Mouse (Mus musculus): ENCODE measurements around the gene Klf15.

GRCm38 (mm10) chr6:90475176-90475853 is 12.9 kb downstream of the Klf15 start:
- TF ChIP-seq POLR2A (IDR thresholded peaks at IDR 0.05; ENCODE audit: insufficient read depth, low read depth, low read length) = no peak
- TF ChIP-seq CTCF (IDR thresholded peaks at IDR 0.05; ENCODE audit: insufficient read depth, low read depth, low read length) = no peak

Measured in olfactory bulb, adult 2 months (tissue).